Mouse (Mus musculus) cortical plate, adult 2 months (tissue): ENCODE data around the gene Cryl1.

Source experiments
- CTCF ChIP-seq: fragments of 200-500 bp; IDR thresholded peaks from 2 replicates; pipeline ENCODE4 v1.5.1; 2011; ENCODE audit warnings: mild to moderate bottlenecking, control low read depth, low read length; ENCODE audit not compliant: insufficient read depth; ENCODE audit errors: extremely low read depth
- POLR2A ChIP-seq: fragments of 200-500 bp; IDR thresholded peaks from 2 replicates; pipeline ENCODE4 v1.6.1; 2011; ENCODE audit warnings: mild to moderate bottlenecking, low read length, control low read depth; ENCODE audit not compliant: insufficient read depth; ENCODE audit errors: extremely low read depth

- TF ChIP-seq POLR2A (no peak), CTCF (no peak)
Measured at GRCm38 (mm10) chr14:57397221-57397620, 1.1 kb downstream of the Cryl1 start.
